Mouse (Mus musculus): Measurements from ENCODE around the gene Iffo1.
A peak's percentile ranks its signal among the peaks of the same experiment; 100 is the strongest.

Gene Iffo1

GRCm38 (mm10) chr6:125145001-125145400 is at the start of gene Iffo1:
Iffo1 (plus strand) TSS chr6:125145241.
- DNase-seq (ENCODE audit: low read depth, low spot score) = peak; percentile 84

DNA sequence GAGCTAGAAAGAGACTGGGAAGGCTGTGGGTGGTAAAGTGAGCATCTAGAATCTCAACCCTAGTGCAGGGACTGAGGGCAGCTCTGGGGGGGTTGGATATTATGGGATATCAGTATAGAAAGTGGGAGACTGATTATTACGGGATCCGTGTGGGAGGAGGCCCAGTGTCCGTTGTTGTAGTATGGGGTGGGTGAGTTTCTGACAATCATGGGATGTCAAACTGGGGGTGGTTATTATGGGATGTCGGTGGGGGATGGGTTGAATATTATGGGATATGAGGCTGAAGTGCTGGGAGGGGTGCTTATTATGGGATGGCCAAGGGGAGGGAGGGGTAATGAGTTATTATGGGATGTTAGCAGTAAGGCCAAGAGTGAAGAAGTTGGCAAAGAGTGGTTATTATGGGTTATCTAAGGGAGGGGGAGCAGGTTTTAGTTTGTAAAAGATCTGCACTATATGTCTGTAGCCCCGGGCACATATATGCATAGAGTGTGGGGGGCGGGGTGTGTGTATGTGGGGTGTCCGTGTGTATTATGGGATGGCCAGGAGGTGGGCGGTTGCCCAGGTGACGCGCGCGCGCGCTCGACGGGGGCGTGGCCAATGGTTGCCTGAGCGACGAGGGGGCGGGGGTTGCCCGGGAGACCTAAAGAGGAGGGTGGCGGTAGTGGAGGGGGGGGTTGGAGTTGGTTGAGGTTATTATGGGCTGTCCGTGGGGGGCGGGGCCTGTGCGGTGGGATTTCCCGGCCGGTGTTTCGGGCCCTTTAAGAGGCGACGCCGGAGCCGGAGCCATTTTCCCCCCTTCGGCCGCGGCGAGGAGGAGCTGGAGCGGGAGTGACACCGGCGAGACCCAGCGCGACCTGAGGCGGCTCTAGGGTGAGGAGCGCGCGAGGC is 49.4 kb upstream of the Iffo1 start, which contains the start of gene Chd4:
TSS of gene Chd4 (plus strand) at position 591 of the 888 bp plus-strand sequence.
- DNase-seq (ENCODE audit: low read depth, low spot score) = peak; percentile 89

- no peak for DNase-seq (ENCODE audit: low read depth, low spot score)
Measured at GRCm38 (mm10) chr6:125096279-125096596, 48.8 kb upstream of the Iffo1 start.

DNA sequence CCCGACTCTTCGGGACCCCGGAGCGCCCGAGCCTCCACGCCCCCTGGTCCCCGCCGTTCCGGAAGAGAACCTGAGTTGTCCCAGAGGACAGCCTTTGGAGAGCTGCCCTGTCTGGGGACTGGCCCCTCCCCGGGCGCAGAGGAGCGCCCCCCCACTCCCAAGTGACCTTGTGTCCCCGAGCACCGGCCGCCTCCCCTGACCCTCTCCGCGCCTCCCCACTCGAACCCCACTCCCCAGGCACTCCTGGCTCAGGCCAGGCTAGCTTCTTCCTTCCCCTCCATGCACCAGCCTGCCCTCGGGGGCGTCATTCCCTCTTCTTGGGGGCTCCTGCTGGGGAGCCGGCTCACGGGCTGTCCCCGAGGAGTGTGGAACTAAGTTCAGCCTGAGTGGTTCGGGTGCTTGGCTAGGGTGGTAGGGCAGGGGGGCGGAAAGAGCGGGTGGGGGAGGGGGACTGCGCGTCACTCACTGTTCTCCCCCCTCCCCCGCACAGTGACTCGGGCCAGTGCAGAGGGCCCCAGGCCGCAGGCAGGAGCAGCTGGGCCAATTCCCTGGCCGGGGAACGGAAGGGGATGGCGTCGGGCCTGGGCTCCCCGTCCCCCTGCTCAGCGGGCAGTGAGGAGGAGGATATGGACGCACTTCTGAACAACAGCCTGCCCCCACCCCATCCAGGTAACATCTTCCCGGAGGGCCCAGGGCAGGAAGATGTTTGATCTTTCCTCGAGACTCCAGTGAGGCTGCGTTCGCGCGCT is 48.3 kb upstream of the Iffo1 start:
- DNase-seq (ENCODE audit: low read depth, low spot score) = no peak

GRCm38 (mm10) chr6:125097346-125097689 is 47.7 kb upstream of the Iffo1 start:
- no peak for DNase-seq (ENCODE audit: low read depth, low spot score)

GRCm38 (mm10) chr6:125097951-125098350 is 47.1 kb upstream of the Iffo1 start:
- DNase-seq (ENCODE audit: low read depth, low spot score) = no peak

- no peak for DNase-seq (ENCODE audit: low read depth, low spot score)
Measured at GRCm38 (mm10) chr6:125098513-125098912, 46.5 kb upstream of the Iffo1 start.

DNA sequence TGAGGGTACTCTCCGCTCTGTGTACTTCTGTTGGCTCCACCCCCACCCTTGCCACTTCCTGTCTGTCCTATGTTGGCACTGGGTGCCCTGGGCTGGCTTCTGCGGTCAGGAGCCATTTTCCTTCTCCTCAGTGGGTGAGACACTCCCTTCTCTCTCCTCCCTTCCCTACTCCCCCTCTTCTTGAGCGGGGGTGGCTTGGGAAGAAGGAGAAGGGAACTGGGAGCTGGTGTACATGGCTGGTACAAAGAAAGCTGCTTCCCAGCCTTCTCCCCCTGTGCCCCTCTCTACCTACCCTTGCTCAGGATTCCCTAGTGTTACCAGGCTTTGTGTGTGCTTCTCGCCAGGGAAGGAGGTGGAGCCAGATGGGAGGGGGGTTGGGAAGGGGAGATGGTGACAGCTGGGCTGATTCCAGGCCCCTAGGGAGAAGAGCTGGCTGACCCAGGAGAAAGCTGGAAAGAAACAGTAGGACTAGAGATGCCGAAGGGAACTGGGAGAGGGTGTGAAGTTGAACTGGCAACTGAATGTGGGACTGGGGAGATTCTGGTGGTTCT is 45.5 kb upstream of the Iffo1 start:
- DNase-seq (ENCODE audit: low read depth, low spot score) = no peak

- no peak for DNase-seq (ENCODE audit: low read depth, low spot score)
Measured at GRCm38 (mm10) chr6:125101444-125101843, 43.6 kb upstream of the Iffo1 start.

- DNase-seq (ENCODE audit: low read depth, low spot score) = no peak
Measured at GRCm38 (mm10) chr6:125104223-125104622, 40.8 kb upstream of the Iffo1 start.

- DNase-seq (ENCODE audit: low read depth, low spot score) = no peak
Measured at GRCm38 (mm10) chr6:125107705-125108104, 37.3 kb upstream of the Iffo1 start.

DNA sequence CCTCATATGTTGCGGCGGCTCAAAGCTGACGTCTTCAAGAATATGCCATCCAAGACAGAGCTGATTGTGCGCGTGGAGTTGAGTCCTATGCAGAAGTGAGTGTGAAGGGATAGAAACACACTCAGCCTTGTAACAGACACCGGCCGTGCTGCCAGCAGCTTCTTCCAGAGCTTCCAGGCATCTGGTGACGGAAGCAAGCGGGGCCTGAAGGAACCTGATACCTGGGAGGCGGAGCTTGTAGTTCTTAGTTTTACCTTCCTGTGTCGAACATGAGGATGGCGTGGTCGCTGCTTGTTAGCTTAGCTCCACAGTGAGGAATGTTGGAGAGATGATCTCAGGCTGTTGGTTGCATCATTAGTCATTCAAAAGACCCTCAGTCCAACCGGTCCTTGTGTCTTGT is 35.7 kb upstream of the Iffo1 start:
- DNase-seq (ENCODE audit: low read depth, low spot score) = no peak

GRCm38 (mm10) chr6:125110927-125111326 is 34.1 kb upstream of the Iffo1 start:
- no peak for DNase-seq (ENCODE audit: low read depth, low spot score)

GRCm38 (mm10) chr6:125112553-125112952 is 32.5 kb upstream of the Iffo1 start:
- DNase-seq (ENCODE audit: low read depth, low spot score) = no peak

- no peak for DNase-seq (ENCODE audit: low read depth, low spot score)
Measured at GRCm38 (mm10) chr6:125119387-125119786, 25.7 kb upstream of the Iffo1 start.

DNA sequence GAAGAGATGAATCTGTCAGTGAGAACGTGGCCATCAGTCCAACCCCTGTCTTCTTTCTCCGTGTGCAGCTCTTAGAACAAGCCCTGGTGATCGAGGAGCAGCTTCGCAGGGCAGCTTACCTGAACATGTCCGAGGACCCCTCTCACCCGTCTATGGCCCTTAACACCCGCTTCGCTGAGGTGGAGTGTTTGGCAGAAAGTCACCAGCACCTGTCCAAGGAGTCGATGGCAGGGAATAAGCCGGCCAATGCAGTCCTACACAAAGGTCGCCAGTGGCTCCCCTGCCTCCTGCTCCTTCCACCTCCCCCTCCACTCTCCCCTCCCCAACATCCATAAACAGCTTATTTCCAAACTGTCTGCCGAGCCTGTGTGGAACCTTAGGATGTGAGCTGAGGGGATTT is 16.3 kb upstream of the Iffo1 start:
- no peak for DNase-seq (ENCODE audit: low read depth, low spot score)

DNA sequence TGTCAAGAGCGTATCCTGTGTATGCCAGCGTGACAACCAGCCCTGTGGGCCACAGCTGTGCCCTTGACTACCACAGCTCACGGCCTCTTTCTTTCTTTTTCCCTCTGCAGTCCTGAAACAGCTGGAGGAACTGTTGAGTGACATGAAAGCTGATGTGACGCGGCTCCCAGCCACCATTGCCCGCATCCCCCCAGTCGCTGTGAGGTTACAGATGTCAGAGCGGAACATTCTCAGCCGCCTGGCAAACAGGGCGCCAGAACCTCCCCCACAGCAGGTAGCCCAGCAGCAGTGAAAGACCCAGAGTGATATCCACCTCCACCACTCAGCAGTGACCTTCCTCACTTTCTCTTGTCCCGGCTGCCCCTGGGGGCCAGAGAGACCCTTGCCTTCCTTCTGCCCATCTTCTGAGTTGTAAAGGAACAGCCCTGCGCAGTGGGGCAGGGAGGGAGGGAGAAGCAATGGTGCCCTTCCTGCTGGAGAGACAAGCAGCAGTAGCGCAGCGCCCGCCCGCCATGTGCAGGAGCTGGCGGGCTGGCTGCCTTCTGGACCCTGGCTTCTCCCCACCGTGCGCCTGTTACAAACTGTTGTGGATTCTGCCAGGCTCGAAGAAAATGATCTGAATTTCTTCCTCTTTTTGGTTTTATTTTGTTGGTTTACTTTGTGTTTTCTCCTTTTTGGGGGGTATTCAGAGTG is 15.2 kb upstream of the Iffo1 start:
- no peak for DNase-seq (ENCODE audit: low read depth, low spot score)

DNA sequence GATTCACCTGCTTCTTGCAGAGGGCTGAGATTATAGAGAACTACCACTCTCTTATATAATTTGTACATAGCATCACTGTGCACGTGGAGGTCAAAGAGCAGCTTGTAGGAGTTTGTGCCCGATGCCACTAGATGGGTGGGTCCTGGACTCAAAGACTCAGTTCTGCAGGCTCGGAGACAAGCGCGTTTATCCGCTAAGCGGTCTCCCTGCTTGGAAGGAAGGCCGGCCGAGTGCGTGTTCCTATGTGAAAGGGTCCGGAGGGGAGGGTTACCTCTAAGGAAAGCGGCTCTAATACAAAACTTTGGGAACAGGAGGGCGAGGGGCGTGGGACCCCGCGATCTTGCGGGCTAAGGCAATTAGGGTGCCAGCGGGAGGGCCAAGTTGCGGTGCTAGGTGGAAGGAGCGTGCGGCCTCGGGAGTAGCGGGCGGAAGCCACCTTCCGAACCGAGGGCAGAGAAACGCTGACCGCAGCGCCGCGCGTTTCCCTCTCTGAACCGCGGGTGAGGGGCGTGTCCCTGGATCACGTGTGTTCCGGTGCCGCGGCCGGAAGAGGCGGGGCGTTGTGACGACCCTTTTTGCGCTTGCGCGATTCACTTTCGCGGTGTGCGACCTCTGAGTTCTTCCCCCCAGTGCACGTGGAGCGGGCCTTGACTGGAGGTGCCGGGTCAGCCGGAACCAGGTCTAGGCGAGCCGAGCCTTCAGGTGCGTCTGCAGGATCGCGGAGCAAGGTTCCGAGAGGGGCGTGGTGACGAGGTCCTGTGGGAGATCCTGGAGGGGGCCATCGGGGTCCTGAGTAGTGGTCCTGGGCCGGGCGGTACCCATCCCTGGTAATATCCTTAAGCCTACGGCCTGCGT is 13.5 kb upstream of the Iffo1 start, which contains the start of gene Nop2:
TSS of gene Nop2 (plus strand) at position 608 of the 855 bp plus-strand sequence.
- DNase-seq (ENCODE audit: low read depth, low spot score) = peak; percentile 78

- DNase-seq (ENCODE audit: low read depth, low spot score) = no peak
Measured at GRCm38 (mm10) chr6:125132470-125132869, 12.6 kb upstream of the Iffo1 start.

GRCm38 (mm10) chr6:125137002-125137671 is 7.9 kb upstream of the Iffo1 start:
- no peak for DNase-seq (ENCODE audit: low read depth, low spot score)
